Mouse (Mus musculus) forebrain, embryonic 14.5 days (tissue): Measurements from ENCODE around the gene Nrxn3. TPM values are rescaled to one million over a fixed set of nuclear protein-coding genes. Genes with fewer than 3 reads are reported as not detected.
A peak's percentile ranks its signal among the peaks of the same experiment; 100 is the strongest.

Source experiments
- ATAC-seq: fragments of 200-750 bp; cut with Nextera tagmentation; 2 replicates; pipeline ENCODE4 v1.8.0; 2017; ENCODE audit warnings: mild to moderate bottlenecking, moderate library complexity
- DNase-seq: peaks from one replicate; pipeline ENCODE4 v3.0.0-alpha.2; 2015; ENCODE audit warnings: low spot score
- H3K27ac ChIP-seq: fragments of 300-500 bp; sonication (generic); 2 replicates; pipeline ENCODE4 v1.5.1; 2014; ENCODE audit warnings: low read depth, mild to moderate bottlenecking, control low read depth, low read length, moderate library complexity
- H3K27me3 ChIP-seq: fragments of 300-500 bp; sonication (generic); replicated peaks from 2 replicates; pipeline ENCODE4 v1.6.1; 2014; ENCODE audit warnings: low read length, control low read depth, mixed read lengths; ENCODE audit not compliant: control insufficient read depth, insufficient read depth
- H3K36me3 ChIP-seq: fragments of 300-500 bp; sonication (generic); 2 replicates; pipeline ENCODE4 v1.6.1; 2014; ENCODE audit warnings: low read length, control low read depth; ENCODE audit not compliant: control insufficient read depth, insufficient read depth
- H3K4me1 ChIP-seq: fragments of 300-500 bp; sonication (generic); 2 replicates; pipeline ENCODE4 v1.6.1; 2014; ENCODE audit warnings: antibody characterized with exemption, low read length, control low read depth; ENCODE audit not compliant: control insufficient read depth, insufficient read depth
- H3K4me2 ChIP-seq: fragments of 300-500 bp; sonication (generic); 2 replicates; pipeline ENCODE4 v1.6.1; 2014; ENCODE audit warnings: mild to moderate bottlenecking, control low read depth, low read length
- H3K4me3 ChIP-seq: fragments of 300-500 bp; sonication (generic); 2 replicates; pipeline ENCODE4 v1.5.1; 2014; ENCODE audit warnings: low read depth, low read length, control low read depth
- H3K9ac ChIP-seq: fragments of 300-500 bp; sonication (generic); 2 replicates; pipeline ENCODE4 v1.6.1; 2014; ENCODE audit warnings: mild to moderate bottlenecking, low read length, control low read depth, moderate library complexity
- H3K9me3 ChIP-seq: fragments of 300-500 bp; sonication (generic); replicated peaks from 2 replicates; pipeline ENCODE4 v1.6.1; 2016; ENCODE audit warnings: low read length, control low read depth, mixed read lengths; ENCODE audit not compliant: control insufficient read depth
- WGBS: fragments of 180-500 bp; shearing (Covaris S2); extraction: QIAGEN DNeasy Blood & Tissue Kit; methylation state at CpG from one replicate; pipeline ENCODE4 v1.1.7; 2014; 5-methylcytosine and 5-hydroxymethylcytosine counted together
- polyA plus RNA-seq: library from polyadenylated mRNA; unstranded; fragments of >200 nt; fragmentation: Nextera tagmentation; extraction: Ambion mirVana; gene quantifications from 2 replicates; pipeline ENCODE4 v1.2.1, GENCODE M21; 2014

The Nrxn3 gene
- polyA plus RNA-seq, 1 experiment from 2014 or later, result 39.6 TPM

DNA sequence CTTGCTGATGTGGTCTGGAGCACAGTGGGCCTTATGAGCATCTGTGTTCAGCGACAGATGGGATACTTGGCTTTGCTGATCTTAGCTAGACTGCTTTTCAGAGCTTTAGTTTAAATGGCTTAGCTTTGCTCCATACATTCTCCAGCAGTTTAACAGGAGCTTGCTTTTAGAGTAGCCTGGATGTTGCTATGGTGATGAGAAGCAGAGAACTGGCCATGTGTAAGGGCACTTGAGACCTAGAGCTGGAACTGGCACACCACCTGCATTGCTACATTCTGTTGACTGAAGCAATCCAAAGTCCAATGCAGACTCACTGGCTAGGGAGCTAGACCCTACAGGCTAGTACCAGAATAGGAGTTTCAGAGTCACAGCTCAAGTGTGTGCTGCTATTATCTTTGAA is 293.8 kb downstream of the Nrxn3 start:
- H3K27ac ChIP-seq, result no peak overlapping the region
- H3K4me3 ChIP-seq, result no peak overlapping the region
- no peaks in the 10 kb centered on the region for H3K27me3 ChIP-seq
- 96% methylated on average over 1 of the region's 1 CpGs for WGBS
- DNase-seq (no peak), ATAC-seq (no peak)
- H3K9ac ChIP-seq, result no peak overlapping the region
- H3K9me3 ChIP-seq, result no peaks in the 10 kb centered on the region
- peaks cover 2% of the 10 kb centered on the region; the same call in 1 of the 2 replicates for H3K4me1 ChIP-seq
- no peaks in the 10 kb centered on the region for H3K36me3 ChIP-seq
- no peak overlapping the region for H3K4me2 ChIP-seq

DNA sequence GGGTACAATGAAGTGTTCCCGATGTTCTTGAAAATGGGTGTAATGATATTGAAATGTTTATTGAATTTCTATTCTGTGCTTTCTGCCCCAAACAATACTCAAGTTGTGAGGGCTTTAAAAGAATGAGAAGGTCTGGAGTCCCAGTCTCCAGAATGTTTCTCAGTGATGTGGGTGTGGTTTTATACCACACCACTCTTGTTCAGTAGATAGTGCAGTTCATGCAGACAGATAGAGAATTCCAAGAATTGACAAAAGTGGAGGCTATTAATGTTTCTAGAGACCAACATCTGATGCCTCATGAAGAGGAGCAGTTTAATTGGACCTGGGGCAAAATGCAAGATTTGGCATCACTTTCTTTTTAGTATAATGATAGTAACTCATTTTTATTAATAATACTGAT is 302.5 kb downstream of the Nrxn3 start:
- H3K36me3 ChIP-seq, result no peaks in the 10 kb centered on the region
- ATAC-seq (no peak), DNase-seq (no peak)
- no peak overlapping the region for H3K27ac ChIP-seq
- no peaks in the 10 kb centered on the region for H3K9me3 ChIP-seq
- WGBS, result 98% methylated on average over 1 of the region's 1 CpGs
- no peak overlapping the region for H3K4me2 ChIP-seq
- H3K27me3 ChIP-seq, result no peaks in the 10 kb centered on the region
- H3K4me1 ChIP-seq, result peaks cover 2% of the 10 kb centered on the region; the same call in 1 of the 2 replicates
- H3K4me3 ChIP-seq, result no peak overlapping the region
- no peak overlapping the region for H3K9ac ChIP-seq

DNA sequence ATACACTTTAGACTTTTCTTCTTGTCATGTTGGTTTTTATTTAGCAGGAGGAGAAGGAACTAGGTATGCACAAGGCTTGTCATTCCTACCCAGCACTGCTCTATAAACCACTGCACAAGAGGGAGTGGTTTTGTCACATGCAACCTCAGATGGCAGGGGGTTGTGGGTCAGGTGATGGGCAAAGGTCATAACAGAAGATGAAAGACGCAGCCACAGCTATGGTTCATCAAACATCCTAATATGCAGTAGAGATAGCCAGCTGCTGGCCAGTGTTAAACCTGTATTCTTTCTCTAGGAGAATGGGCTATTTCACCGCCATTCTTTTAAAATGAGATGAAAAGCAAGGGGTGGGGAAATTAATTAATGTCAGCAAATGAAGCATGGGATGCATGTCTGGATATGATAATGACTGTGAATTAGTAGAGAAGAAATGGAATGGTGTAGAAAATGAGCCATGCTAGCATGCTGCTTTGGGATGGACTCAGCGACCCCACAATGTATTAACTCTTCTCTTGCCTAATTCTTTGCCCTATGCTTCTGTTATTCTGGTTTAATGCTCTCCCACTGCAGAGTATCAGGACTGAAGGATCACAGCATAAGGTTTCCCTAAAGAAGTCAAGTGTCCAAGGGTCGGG is 313.4 kb downstream of the Nrxn3 start:
- 45% methylated on average over 4 of the region's 4 CpGs for WGBS
- H3K9ac ChIP-seq, result no peak overlapping the region
- no peak for ATAC-seq
- H3K9me3 ChIP-seq, result no peaks in the 10 kb centered on the region
- H3K27me3 ChIP-seq, result no peaks in the 10 kb centered on the region
- H3K4me3 ChIP-seq, result no peak overlapping the region
- no peak overlapping the region for H3K4me2 ChIP-seq
- H3K4me1 ChIP-seq, result peaks cover 7% of the 10 kb centered on the region
- DNase-seq, result peak; percentile 20
- no peak overlapping the region for H3K27ac ChIP-seq
- H3K36me3 ChIP-seq, result no peaks in the 10 kb centered on the region

DNA sequence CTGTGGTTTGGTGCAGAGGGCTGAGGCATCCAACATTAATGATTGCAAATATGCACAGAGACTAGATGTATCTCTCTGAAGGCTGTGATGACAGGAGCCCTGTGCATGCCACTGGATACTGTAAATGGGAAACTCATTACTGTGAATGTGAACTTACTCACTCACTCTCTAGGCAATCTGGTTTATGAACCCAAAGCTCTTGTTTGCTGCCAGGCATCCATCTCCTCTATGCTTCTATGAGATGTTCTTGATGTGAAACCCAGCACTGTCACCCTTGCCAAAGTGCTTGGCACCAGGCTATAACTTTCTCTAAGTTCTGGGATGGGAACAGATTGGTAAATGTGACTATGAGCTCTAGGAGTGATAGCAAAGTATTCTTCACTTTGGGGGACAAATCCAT is 317.5 kb downstream of the Nrxn3 start:
- DNase-seq, result no peak
- Histone ChIP-seq H3K4me3 (no peak overlapping the region), H3K4me1 (peaks cover 7% of the 10 kb centered on the region), H3K36me3 (no peaks in the 10 kb centered on the region), H3K9ac (no peak overlapping the region), H3K27me3 (no peaks in the 10 kb centered on the region), H3K27ac (no peak overlapping the region), H3K4me2 (no peak overlapping the region), H3K9me3 (no peaks in the 10 kb centered on the region)
- no peak for ATAC-seq

DNA sequence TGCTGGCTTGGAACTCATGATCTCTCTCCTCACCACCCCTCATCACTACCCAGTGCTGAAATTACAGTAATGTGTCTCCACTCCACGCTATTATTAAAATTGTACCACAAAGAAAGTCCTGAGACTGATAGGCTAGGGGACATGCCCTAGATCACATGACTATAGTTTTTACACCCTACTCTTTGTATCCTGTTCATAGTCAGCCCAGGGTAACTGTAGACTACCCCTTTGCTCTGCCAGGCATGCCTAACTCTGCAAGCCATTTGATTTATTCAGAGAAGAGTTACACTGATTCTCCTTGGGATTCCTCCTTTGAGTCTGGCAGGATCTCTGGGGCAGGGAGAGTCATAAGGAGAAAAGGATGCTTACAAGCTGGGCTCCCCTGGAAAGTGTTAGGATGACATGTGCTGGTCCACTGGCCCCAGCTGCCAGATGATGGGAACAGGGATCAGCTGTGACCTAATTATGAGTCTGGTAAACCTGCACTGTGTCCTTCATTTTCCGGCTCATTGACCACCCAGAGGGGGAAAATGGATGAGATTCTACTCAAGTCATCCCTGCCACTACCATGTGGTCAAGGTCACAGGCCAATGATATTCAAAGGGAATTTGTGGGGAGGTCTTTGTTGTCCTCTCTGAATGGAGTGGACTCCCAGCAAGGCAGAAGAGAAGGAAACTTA is 318.9 kb downstream of the Nrxn3 start:
- Histone ChIP-seq H3K9me3 (no peaks in the 10 kb centered on the region), H3K9ac (no peak overlapping the region), H3K4me2 (no peak overlapping the region), H3K4me3 (no peak overlapping the region), H3K27me3 (no peaks in the 10 kb centered on the region), H3K36me3 (no peaks in the 10 kb centered on the region), H3K27ac (no peak overlapping the region), H3K4me1 (no peaks in the 10 kb centered on the region)
- ATAC-seq, result no peak
- no peak for DNase-seq
- 75% methylated on average over 2 of the region's 2 CpGs for WGBS

DNA sequence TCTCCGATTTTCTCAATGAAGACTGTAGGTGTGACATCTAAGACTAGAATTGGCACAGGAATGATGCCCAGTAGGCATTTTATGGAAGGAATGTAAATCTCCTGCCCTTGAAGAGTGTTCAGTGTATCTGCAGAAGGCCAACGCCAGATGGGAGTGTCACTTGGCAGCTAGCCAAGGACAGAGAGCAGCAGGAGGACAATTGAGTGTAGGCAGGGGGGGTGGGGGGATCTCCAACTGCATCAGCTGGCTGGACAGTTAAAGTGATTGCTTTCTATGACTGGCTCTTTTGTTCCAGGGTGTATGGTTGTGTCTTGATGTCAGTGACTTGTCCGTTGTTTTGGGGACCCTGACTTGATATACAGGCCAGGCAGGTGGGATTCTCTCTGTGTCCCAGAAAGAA is 326.6 kb downstream of the Nrxn3 start:
- peak; percentile 68 for DNase-seq
- ATAC-seq, result peak; percentile 76
- no peaks in the 10 kb centered on the region for H3K36me3 ChIP-seq

DNA sequence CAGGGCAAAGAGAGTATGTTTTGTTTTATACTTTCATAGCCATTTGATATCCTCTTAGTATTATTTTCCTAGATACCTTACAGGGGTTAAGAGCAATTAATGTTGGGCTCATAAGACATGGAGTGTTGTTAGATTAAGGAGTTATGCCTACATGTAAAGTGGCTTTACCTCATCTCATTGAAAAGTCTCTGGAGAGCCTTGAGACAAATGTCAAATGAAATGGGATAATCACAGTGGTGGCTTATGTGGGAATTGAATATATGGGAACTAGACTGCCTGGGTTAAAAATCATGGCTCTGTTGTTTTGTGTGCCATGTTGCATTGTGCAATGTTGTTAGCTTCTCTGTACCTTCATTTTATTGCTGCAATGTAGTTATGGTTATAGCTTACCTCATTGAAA is 327.0 kb downstream of the Nrxn3 start:
- Histone ChIP-seq H3K36me3 (no peaks in the 10 kb centered on the region), H3K4me2 (no peak overlapping the region), H3K27ac (peak overlapping the region; percentile 39; the same call in 1 of the 2 replicates), H3K4me3 (no peak overlapping the region), H3K4me1 (0 out of 2 replicates have a peak, but pooled peaks cover 5% of the 10 kb centered on the region), H3K27me3 (no peaks in the 10 kb centered on the region), H3K9ac (no peak overlapping the region), H3K9me3 (no peaks in the 10 kb centered on the region)
- ATAC-seq (no peak), DNase-seq (no peak)

More for the DNA sequence above, 326.6 kb downstream of the Nrxn3 start:
- Histone ChIP-seq H3K27ac (peak overlapping the region; percentile 39; the same call in 1 of the 2 replicates), H3K4me1 (0 out of 2 replicates have a peak, but pooled peaks cover 5% of the 10 kb centered on the region), H3K27me3 (no peaks in the 10 kb centered on the region), H3K4me2 (no peak overlapping the region), H3K9me3 (no peaks in the 10 kb centered on the region), H3K4me3 (no peak overlapping the region), H3K9ac (no peak overlapping the region)
- 20% methylated on average over 3 of the region's 3 CpGs for WGBS

DNA sequence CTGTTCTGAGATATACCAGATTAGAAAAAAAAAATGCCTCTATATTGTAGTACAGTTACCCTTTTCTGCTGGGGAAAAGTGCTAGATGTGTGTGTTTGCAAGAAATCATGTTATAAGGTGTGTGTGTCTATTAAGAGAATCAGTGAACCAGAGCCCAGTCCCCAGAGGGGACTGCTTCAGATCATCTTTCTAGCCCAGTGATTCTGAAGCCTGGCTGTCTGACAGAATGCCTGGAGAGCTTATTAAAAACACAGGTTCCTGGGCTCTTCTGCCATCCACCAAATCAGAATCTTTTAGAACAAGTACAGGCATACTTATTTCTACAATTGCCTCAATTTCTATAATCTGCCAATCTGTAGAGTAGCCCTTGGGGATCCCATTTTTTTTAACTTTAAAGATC is 349.8 kb downstream of the Nrxn3 start:
- ATAC-seq, result no peak
- H3K27ac ChIP-seq, result no peak overlapping the region
- no peaks in the 10 kb centered on the region for H3K9me3 ChIP-seq
- no peak overlapping the region for H3K9ac ChIP-seq
- no peak for DNase-seq
- peaks cover 6% of the 10 kb centered on the region; the same call in 1 of the 2 replicates for H3K4me1 ChIP-seq
- no peaks in the 10 kb centered on the region for H3K27me3 ChIP-seq
- no peak overlapping the region for H3K4me2 ChIP-seq
- no peak overlapping the region for H3K4me3 ChIP-seq
- H3K36me3 ChIP-seq, result no peaks in the 10 kb centered on the region

DNA sequence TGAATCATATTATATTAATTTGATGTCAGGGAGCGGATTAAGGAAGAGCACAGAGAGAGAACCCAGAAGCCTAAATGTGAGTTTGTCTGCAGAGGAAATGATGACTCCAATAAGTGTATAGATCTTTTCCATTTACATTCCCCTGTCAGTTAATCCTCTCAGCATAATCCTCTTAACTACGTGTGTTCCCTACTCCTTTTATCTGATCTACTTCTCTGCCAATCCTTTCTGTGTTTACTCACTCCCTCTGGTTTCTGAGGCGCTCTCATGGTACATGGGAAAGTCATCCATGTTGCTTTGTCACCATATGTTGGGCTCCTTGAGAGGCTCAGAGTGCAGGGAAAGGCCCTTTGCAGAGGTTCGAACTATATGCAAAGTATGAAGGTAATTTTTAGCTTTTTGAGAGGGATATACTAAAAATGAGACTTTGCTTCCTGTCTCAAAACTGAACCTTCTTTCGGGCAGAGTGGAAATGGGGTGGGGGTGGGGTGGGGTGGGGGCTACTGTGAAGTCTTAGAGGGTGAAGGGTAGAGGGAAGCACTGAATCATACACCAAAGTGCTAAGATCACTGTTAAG is 350.6 kb downstream of the Nrxn3 start:
- ATAC-seq (no peak), DNase-seq (no peak)
- WGBS, result 59% methylated on average over 5 of the region's 5 CpGs

More for the DNA sequence above, 350.6 kb downstream of the Nrxn3 start:
- Histone ChIP-seq H3K27ac (no peak overlapping the region), H3K4me2 (no peak overlapping the region), H3K4me3 (no peak overlapping the region), H3K9me3 (no peaks in the 10 kb centered on the region), H3K9ac (no peak overlapping the region), H3K4me1 (peaks cover 6% of the 10 kb centered on the region; the same call in 1 of the 2 replicates), H3K27me3 (no peaks in the 10 kb centered on the region), H3K36me3 (no peaks in the 10 kb centered on the region)
